Mouse (Mus musculus): ENCODE measurements at regions not wholly inside any gene's neighbourhood (a gene's known extent, or its start where the extent isn't known, plus 50 kb on each side); places are given as distances from the start of the nearest gene placed in this dataset.

DNA sequence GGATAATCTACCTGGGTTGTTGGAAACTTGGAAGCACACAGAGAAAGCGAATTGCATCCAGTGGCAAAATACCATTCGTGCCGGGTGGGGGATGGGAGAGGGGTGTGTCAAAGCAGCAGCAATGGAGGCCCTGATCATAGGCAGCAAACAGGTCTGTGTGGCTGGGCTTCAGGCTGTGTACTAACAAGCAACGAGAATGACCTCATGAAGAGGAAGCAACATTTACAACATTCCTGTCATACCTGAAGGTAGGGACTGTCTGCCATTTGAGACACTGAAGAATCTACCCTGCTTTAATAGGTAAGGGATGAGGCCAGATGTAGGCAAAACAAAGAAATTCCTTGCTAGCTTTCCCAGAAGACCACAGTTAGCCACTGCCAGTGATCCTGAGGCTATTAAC, 62.0 kb upstream of the Arhgap21 start:
- TF ChIP-seq POLR2A (IDR thresholded peaks at IDR 0.05; ENCODE audit: borderline replicate concordance, extremely low read depth, insufficient read depth, insufficient read length, poor library complexity, severe bottlenecking) (no peak), CTCF (IDR thresholded peaks at IDR 0.05; ENCODE audit: borderline replicate concordance, extremely low read depth, insufficient read depth, insufficient read length) (no peak)

Data from brain, embryonic 14.5 days (tissue).